Mouse (Mus musculus) c-Kit-positive CD71-negative TER-119-negative erythroid progenitor cells, embryonic 14.5 days (primary cell): ENCODE data around the gene Zcchc7.
"Not testable (repeated sequence)": the region's sequence is repeated elsewhere in the genome, so short reads cannot be mapped to it uniquely, and the experiment has no call there.

Experiments used
- DNase-seq: peaks from one replicate; pipeline ENCODE4 v3.0.0-alpha.2; 2013; ENCODE audit warnings: low read depth

Zcchc7 gene

GRCm38 (mm10) chr4:44917312-44917848 lies 161.7 kb downstream of the Zcchc7 start:
- no peak for DNase-seq

GRCm38 (mm10) chr4:44917907-44918306 lies 162.2 kb downstream of the Zcchc7 start:
- no peak for DNase-seq

GRCm38 (mm10) chr4:44920831-44921230 lies 165.2 kb downstream of the Zcchc7 start:
- no peak for DNase-seq

- DNase-seq: no peak
Measured at GRCm38 (mm10) chr4:44922466-44923128, 166.9 kb downstream of the Zcchc7 start.

GRCm38 (mm10) chr4:44923129-44923481 lies 167.4 kb downstream of the Zcchc7 start:
- no peak for DNase-seq

GRCm38 (mm10) chr4:44927934-44928333 lies 172.3 kb downstream of the Zcchc7 start:
- DNase-seq: no peak

- DNase-seq: no peak
Measured at GRCm38 (mm10) chr4:44928790-44929189, 173.1 kb downstream of the Zcchc7 start.

- DNase-seq: no peak
Measured at GRCm38 (mm10) chr4:44930406-44930805, 174.7 kb downstream of the Zcchc7 start.

- DNase-seq: no peak
Measured at GRCm38 (mm10) chr4:44931732-44932131, 176.1 kb downstream of the Zcchc7 start.

- no peak for DNase-seq
Measured at GRCm38 (mm10) chr4:44938359-44939340, 183.0 kb downstream of the Zcchc7 start.

- no peak for DNase-seq
Measured at GRCm38 (mm10) chr4:44939576-44940249, 184.0 kb downstream of the Zcchc7 start.

- DNase-seq: no peak
Measured at GRCm38 (mm10) chr4:44940286-44940685, 184.6 kb downstream of the Zcchc7 start.

- no peak for DNase-seq
Measured at GRCm38 (mm10) chr4:44942237-44942636, 186.6 kb downstream of the Zcchc7 start.

- no peak for DNase-seq
Measured at GRCm38 (mm10) chr4:44943480-44943879, 187.8 kb downstream of the Zcchc7 start.

GRCm38 (mm10) chr4:44944426-44945075 lies 188.9 kb downstream of the Zcchc7 start:
- no peak for DNase-seq

- DNase-seq: not testable (repeated sequence)
Measured at GRCm38 (mm10) chr4:44946126-44946525, 190.4 kb downstream of the Zcchc7 start.

GRCm38 (mm10) chr4:44947464-44947863 lies 191.8 kb downstream of the Zcchc7 start:
- DNase-seq: no peak

- DNase-seq: no peak
Measured at GRCm38 (mm10) chr4:44948314-44948713, 192.6 kb downstream of the Zcchc7 start.

- DNase-seq: no peak
Measured at GRCm38 (mm10) chr4:44953041-44953440, 197.4 kb downstream of the Zcchc7 start.

- no peak for DNase-seq
Measured at GRCm38 (mm10) chr4:44958776-44959175, 203.1 kb downstream of the Zcchc7 start.

- DNase-seq: no peak
Measured at GRCm38 (mm10) chr4:44959220-44959619, 203.5 kb downstream of the Zcchc7 start.

GRCm38 (mm10) chr4:44963156-44963555 lies 207.5 kb downstream of the Zcchc7 start:
- DNase-seq: no peak
